Comparison of ENCODE assay signal across 25 mouse cellular contexts in the genomic region with DNA sequence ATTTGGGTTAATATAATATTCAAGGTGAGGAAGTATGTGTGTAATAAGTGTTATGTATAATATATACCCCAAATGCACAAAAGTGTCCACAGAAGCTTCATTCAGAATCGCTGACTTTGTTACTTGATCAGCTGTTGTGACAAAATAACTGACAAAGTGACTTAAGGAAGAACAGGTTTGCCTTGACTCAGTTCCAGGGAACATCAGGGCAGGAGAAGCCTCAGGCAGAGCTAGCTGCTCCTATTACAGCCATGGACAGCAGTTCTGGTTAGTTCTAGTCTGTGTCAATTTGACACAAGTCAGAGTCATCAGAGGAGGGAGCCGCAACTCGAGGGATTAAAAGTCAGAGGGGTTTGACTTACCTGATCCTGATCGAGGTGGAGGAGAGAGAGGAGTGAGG.
"Had no signal": no experiment of that assay in that cellular context is flagged by ENCODE, and none has a peak within 500 bp of the region (broad histone marks: within the 10 kb centered on the region; RNA-seq: fewer than 3 reads in every experiment).

No protein-coding gene starts in this region.

- ATAC-seq: hindbrain, postnatal 0 days; intestine, embryonic 16.5 days; liver, embryonic 12.5 days had no signal

- H3K4me3 ChIP-seq: gastrocnemius, adult 2 months; heart, embryonic 10.5 days; heart, embryonic 13.5 days; heart, embryonic 15.5 days; hindbrain, embryonic 13.5 days; hindbrain, embryonic 15.5 days; limb, embryonic 13.5 days; limb, embryonic 15.5 days; liver, embryonic 12.5 days had no signal

- H3K9me3 ChIP-seq: heart, embryonic 10.5 days; heart, embryonic 13.5 days; heart, embryonic 15.5 days; hindbrain, embryonic 13.5 days; hindbrain, embryonic 15.5 days; limb, embryonic 13.5 days; limb, embryonic 15.5 days; liver, embryonic 12.5 days had no signal

- H3K27ac ChIP-seq: gastrocnemius, adult 2 months; heart, embryonic 10.5 days; heart, embryonic 13.5 days; heart, embryonic 15.5 days; hindbrain, embryonic 13.5 days; hindbrain, embryonic 15.5 days; hindbrain, postnatal 0 days; limb, embryonic 13.5 days; limb, embryonic 15.5 days; liver, embryonic 12.5 days; liver, embryonic 14.5 days had no signal

- H3K27me3 ChIP-seq: heart, embryonic 13.5 days; heart, embryonic 15.5 days; hindbrain, embryonic 13.5 days; hindbrain, embryonic 15.5 days; limb, embryonic 13.5 days; limb, embryonic 15.5 days had no signal

- H3K9ac ChIP-seq: heart, embryonic 13.5 days; heart, embryonic 15.5 days; hindbrain, embryonic 13.5 days; hindbrain, embryonic 15.5 days; limb, embryonic 13.5 days; limb, embryonic 15.5 days; liver, embryonic 12.5 days; liver, embryonic 14.5 days had no signal

- DNase-seq: gastrocnemius, adult 2 months; gastrocnemius, postnatal 10 days; gastrocnemius, postnatal 25 days; heart, adult 18-20 months; heart, postnatal 14 days; heart, postnatal 36 days; kidney, adult 11 months; kidney, adult 8-10 months; kidney, postnatal 10 days; kidney, postnatal 25 days; layer of hippocampus, adult 9-11 months; layer of hippocampus, postnatal 36 days; left cerebral cortex, postnatal 4 days; lung, adult 18-20 months had no signal

- H3K4me2 ChIP-seq: heart, embryonic 13.5 days; heart, embryonic 15.5 days; hindbrain, embryonic 13.5 days; hindbrain, embryonic 15.5 days; limb, embryonic 13.5 days; limb, embryonic 15.5 days; liver, embryonic 12.5 days had no signal

- H3K4me1 ChIP-seq: heart, embryonic 15.5 days; hindbrain, embryonic 13.5 days; hindbrain, embryonic 15.5 days; limb, embryonic 15.5 days; liver, embryonic 12.5 days had no signal

- H3K36me3 ChIP-seq: heart, embryonic 10.5 days; heart, embryonic 13.5 days; heart, embryonic 15.5 days; hindbrain, embryonic 13.5 days; hindbrain, embryonic 15.5 days; limb, embryonic 13.5 days; limb, embryonic 15.5 days; liver, embryonic 12.5 days had no signal
